Mouse (Mus musculus) granulocyte monocyte progenitor cell, adult 5-6 weeks (primary cell): Measurements from ENCODE around the gene Gm8068. TPM values are rescaled to one million over a fixed set of nuclear protein-coding genes. Genes with fewer than 3 reads are reported as not detected.
"Not testable (repeated sequence)": the region's sequence is repeated elsewhere in the genome, so short reads cannot be mapped to it uniquely, and the experiment has no call there.

Experiments
- ATAC-seq: replicated peaks from 2 replicates; pipeline ENCODE4 v1.8.0; 2016; ENCODE audit warnings: mild to moderate bottlenecking, moderate TSS enrichment, inconsistent platforms; ENCODE audit not compliant: poor library complexity, severe bottlenecking
- total RNA-seq, 2 experiments: library from RNA; stranded (forward) in 1 of 2; stranded (reverse) in 1 of 2; fragments of 200-712, 200-1000 nt in 1 of 2; fragments of >200 nt in 1 of 2; fragmentation: Nextera tagmentation in 1 of 2; gene quantifications; 2 replicates each; pipeline ENCODE4 v1.2.3; 2014 to 2017

Gene Gm8068
- not detected in 2 replicates for total RNA-seq (2014; fragmentation: Nextera tagmentation)
- not detected in 2 replicates for total RNA-seq (2017)

DNA sequence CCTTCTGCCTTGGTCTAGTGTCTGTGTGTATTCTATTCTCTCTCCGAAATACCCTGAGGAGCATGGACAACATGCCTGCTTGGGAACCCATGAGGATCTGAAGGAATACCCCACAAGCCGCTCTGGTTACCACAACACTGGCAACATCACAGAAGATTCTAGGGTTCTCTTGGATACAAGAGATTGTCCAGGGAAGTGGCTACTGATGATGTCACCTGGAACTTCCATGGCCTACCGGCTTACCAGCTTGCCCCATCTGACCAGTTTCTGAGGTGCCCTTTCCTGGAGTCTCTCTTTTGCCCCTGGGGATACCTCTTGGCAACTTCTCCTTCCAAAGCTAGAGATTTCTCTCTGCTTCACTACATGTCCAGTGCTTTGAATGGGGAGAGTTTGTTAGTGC, at the start of gene Gm8068:
Gene Gm8068 (minus strand): TSS at position 101 of the 400 bp plus-strand sequence.
- ATAC-seq, result not testable (repeated sequence)

DNA sequence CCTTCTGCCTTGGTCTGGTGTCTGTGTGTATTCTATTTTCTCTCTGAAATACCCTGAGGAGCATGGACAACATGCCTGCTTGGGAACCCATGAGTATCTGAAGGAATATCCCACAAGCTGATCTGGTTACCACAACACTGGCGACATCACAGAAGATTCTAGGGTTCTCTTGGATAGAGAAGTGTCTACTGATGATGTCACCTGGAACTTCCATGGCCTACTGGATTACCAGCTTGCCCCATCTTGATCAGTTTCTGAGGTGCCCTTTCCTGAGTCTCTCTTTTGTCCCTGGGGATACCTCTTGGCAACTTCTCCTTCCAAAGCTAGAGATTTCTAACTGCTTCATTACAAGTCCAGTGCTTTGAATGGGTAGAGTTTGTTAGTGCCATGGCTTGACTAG, 48.8 kb upstream of the Gm8068 start, which contains the start of gene Gm7929:
Gene Gm7929 (minus strand): TSS at position 101 of the 400 bp plus-strand sequence.
- ATAC-seq, result not testable (repeated sequence)

DNA sequence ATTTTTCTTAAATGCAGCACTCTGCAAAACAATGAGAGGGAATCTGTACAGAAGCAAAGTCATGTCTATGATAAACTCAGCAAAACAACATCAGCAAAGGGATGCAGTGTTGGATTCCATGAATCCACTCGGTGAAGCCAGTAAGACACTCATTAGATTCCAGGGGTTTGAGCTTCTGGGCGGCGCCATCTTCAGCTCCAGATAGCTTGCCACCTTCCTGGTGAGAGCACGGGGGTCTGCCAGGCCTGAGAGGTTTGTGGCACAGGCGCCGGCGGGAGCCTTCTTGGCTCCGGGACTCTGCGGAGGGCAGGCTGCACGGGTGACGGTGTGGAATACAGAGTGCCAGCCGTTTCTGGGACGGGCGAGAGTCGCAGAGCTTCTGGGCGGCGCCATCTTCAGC, 21.8 kb upstream of the Gm8068 start:
- ATAC-seq, result not testable (repeated sequence)

DNA sequence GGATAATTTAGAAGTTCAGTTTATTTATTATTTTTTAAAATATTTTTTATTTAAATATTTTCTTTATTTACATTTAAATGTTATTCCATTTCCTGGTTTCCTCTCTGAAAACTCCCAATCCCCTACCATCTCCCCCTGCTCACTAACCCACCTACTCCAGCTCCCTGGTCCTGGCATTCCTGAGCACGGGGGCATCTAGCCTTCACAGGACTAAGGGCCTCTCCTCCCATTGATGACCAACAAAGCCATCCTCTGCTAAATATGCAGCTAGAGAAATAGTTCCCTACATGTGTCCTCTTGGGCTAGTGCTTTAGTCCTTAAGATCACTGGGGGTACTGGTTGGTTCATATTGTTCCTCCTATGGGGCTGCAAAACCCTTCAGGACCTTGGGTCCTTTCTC, 15.5 kb upstream of the Gm8068 start:
- not testable (repeated sequence) for ATAC-seq

DNA sequence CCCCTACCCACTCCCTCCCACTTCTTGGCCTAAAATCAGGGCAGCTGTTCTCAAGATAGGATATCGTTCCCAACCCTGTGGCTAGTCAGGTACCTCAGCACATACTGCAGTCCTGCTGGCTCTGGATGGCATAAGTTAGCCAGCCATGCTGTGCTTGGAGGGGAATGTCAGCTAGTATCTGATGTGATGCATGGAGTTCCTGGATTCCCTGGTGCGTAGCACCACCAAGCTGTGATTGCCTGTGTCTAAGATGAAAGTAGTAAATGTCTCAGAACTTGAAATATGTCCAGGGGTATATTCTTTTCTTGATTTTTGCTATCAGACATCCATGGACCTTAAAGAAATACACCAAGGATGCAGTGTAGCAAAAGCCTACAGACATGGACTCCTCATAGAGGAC, 53.5 kb downstream of the Gm8068 start:
- ATAC-seq, result not testable (repeated sequence)

Other genes with a start within 250 kb of the Gm8068 start
- not detected in 2 replicates for gene Gm7954, start 248.4 kb downstream of the Gm8068 start, total RNA-seq (2014; fragmentation: Nextera tagmentation)
- gene Gm7954, start 248.4 kb downstream of the Gm8068 start, total RNA-seq (2017), result not detected in 2 replicates
- not detected in 2 replicates for gene Gm3486, start 212.4 kb downstream of the Gm8068 start, total RNA-seq (2014; fragmentation: Nextera tagmentation)
- not detected in 2 replicates for gene Gm3486, start 212.4 kb downstream of the Gm8068 start, total RNA-seq (2017)
- gene Gm7970, start 146.3 kb downstream of the Gm8068 start, total RNA-seq (2014; fragmentation: Nextera tagmentation), result not detected in 2 replicates
- gene Gm7970, start 146.3 kb downstream of the Gm8068 start, total RNA-seq (2017), result not detected in 2 replicates
- gene 1700049E17Rik2, start 128.7 kb downstream of the Gm8068 start, total RNA-seq (2014; fragmentation: Nextera tagmentation), result not detected in 2 replicates
- not detected in 2 replicates for gene 1700049E17Rik2, start 128.7 kb downstream of the Gm8068 start, total RNA-seq (2017)
- gene Gm3072, start 77.3 kb downstream of the Gm8068 start, total RNA-seq (2014; fragmentation: Nextera tagmentation), result not detected in 2 replicates
- not detected in 2 replicates for gene Gm3072, start 77.3 kb downstream of the Gm8068 start, total RNA-seq (2017)
- gene Gm3676, start 55.4 kb downstream of the Gm8068 start, total RNA-seq (2014; fragmentation: Nextera tagmentation), result not detected in 2 replicates
- gene Gm3676, start 55.4 kb downstream of the Gm8068 start, total RNA-seq (2017), result not detected in 2 replicates
- not detected in 2 replicates for gene Gm7929, start 48.7 kb upstream of the Gm8068 start, total RNA-seq (2014; fragmentation: Nextera tagmentation)
- gene Gm7929, start 48.7 kb upstream of the Gm8068 start, total RNA-seq (2017), result not detected in 2 replicates
- gene Gm47189, start 70.6 kb upstream of the Gm8068 start, total RNA-seq (2014; fragmentation: Nextera tagmentation), result not detected in 2 replicates
- not detected in 2 replicates for gene Gm47189, start 70.6 kb upstream of the Gm8068 start, total RNA-seq (2017)
- not detected in 2 replicates for gene Gm7980, start 205.4 kb upstream of the Gm8068 start, total RNA-seq (2014; fragmentation: Nextera tagmentation)
- gene Gm7980, start 205.4 kb upstream of the Gm8068 start, total RNA-seq (2017), result not detected in 2 replicates
- not detected in 2 replicates for gene 1700049E17Rik1, start 223.1 kb upstream of the Gm8068 start, total RNA-seq (2014; fragmentation: Nextera tagmentation)
- not detected in 2 replicates for gene 1700049E17Rik1, start 223.1 kb upstream of the Gm8068 start, total RNA-seq (2017)
- gene 1700024B05Rik, start 242.1 kb upstream of the Gm8068 start, total RNA-seq (2014; fragmentation: Nextera tagmentation), result not detected in 2 replicates
- gene 1700024B05Rik, start 242.1 kb upstream of the Gm8068 start, total RNA-seq (2017), result not detected in 2 replicates